Mouse (Mus musculus) thymus, postnatal 10 days (tissue): ENCODE results near the gene Rora.

ENCODE experiments used
- DNase-seq, 2 experiments: peaks; one replicate each; pipeline ENCODE4 v3.0.0; 2021; ENCODE audit warnings: low spot score in 2 of 2

Rora gene

DNA sequence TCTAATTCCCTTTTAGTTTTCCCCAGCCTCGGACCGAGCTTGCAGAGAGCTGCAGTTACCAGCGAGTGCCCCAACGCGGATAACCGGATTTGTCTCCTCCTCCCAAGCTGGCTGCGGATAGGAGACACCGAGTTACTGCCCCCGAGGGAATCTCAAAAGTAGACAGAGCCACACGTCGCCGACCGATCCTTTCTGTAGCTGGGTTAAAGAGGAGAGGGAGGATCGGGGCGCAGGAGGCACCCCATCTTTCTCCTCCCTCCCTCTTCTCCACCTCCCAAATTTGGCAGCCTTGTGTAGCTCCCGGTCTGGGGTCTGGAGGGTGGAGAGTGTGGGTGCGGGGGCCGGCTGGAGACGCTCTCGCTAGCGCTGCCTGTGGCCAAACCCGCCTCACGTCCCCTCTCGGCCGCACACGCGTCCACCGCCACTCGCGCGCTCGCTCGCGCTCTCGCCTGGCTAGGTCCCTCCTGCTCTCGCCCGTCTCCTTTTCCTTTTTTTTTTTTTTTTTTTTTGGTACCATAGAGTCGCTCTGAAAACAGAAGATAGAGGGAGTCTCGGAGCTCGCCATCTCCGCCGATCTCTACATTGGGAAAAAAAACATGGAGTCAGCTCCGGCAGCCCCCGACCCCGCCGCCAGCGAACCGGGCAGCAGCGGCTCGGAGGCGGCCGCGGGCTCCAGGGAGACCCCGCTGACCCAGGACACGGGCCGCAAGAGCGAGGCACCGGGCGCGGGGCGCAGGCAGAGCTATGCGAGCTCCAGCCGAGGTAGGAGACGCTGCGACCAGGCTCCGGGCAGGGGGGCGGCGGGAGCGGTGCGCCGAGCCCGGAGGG, at the start of gene Rora:
Gene Rora, plus strand, starts transcription at position 576 of the 828 bp plus-strand sequence.
- DNase-seq: no peak

DNA sequence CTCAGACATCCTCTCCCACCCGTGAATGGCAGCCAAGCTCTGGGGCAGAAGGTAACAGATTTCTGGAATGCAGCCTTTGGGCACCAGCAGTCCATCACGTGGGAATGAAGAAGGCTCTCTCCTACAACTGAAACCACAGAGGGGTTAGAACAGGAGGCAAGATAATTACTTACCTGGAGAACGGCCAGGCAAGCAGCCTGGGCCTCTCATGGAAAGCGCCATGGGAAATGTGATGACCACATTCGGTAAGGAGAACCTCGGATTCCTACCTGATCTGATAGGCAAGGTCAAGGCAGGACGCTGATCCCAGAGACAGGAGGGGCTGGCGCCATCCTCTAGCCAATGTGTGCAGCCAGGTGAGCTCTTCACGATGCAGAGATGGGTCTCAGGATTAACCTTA, 39.6 kb upstream of the Rora start:
- DNase-seq: no peak

DNA sequence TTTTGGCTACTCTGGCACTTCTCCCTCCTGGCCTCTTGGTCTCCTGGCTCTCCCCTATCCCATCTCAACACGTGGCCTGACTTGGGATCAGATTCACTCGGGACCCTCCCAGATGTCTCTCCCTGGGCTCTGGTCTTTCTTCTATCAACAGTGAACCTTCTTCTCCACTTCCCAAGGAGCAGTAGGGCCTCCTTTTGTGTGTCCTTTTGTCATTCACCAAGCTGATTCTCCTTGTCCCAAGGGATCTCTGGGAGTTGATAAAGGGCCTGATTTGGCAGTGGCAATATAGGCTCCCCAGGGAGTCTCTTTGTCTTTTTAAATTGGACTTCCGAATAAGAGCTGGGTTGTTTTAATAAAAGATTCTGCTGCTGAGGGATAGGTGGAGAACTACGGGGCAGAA, 36.5 kb upstream of the Rora start:
- no peak for DNase-seq

DNA sequence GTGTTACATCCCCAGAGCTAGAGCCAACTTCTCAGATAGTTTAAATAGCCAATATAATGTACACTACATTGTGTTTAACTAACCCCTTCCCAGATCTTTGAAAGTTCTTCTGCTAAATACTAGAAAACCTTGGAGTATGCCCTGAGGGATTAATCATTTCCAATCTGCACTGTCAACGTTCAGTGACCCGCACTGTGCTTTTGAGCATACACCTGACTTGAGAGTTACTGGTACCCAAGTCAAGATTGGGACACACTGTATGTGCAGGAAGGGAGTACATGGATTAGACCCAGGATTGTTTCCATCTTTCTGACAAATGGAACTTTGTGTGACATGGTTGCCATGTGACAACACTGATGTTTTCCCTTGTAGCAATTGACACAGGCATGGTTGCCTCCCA, 33.5 kb upstream of the Rora start:
- DNase-seq: no peak

DNA sequence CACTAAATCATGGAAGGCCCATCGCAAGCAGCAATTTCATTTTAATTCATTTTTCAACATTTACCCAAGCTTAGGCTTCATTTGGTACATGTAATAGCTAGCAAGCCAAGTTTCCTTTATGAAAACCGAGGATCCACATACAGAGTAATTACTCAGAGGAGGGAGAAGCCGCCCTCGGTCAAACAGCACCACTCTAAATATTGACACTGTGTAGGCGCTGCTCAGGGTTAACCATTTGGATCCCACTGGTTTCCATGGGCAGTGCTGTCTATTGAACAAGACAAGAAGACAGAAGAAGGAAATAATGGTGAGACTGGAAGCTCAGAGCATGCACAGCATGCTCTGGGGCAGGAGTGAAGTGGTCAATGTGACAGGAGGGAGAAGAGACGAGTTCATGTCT, 33.1 kb upstream of the Rora start:
- no peak for DNase-seq

DNA sequence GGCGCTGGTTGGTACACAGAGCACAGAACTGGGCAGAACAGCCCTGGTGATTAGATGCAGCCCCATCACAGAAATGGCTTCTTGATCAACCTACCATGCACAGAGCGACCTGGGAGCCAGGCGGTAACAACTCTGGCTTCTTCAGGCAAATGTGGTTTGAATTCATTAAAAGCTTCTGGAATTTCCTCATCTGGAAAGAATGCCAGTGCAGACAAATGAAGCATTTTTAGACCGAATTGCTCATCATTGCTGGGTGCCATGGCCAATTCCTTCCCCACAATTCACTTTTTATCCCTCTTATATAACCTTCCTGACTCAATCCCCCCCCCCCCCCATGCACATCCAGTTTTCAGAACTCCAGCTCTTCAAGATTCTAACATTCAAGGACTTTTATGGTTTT, 28.6 kb upstream of the Rora start:
- no peak for DNase-seq

DNA sequence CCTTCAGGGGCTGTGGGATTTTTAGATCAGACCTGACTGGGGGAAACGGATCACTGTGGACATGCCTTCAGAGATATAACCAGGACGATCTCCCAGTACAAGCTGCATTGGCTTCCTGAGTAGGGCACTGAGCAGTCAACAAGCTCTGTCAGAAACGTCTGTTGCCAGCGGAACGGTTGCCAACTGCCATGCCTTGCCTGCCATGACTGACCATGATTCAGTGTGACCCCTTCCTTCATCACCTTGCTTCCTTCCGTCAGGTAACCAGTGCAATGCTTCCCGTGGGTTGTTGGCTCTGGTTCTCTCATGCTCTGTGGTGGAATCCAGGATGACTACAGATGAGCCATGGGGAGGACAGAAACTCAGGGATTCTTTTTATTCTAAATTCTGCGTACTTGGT, 16.3 kb upstream of the Rora start:
- DNase-seq: no peak

- no peak for DNase-seq
Measured at GRCm38 (mm10) chr9:68641123-68641522, 12.5 kb upstream of the Rora start.

- no peak for DNase-seq
Measured at GRCm38 (mm10) chr9:68648061-68648460, 5.5 kb upstream of the Rora start.

DNA sequence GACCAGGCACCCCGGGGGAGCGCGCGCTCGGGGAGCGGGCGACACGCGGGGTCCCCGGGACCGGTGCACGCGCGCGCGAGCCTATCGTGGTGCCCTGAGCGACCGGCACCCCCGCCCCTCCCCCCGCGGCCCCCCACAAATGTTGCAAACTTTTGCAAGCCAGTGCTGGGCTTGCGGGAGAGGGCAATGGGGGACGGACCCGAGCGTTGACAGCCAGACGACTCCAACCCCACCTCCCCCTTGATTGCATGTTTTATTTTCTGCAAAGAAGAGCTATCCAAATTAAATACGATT, 400 bp downstream of the Rora start:
- DNase-seq: no peak

DNA sequence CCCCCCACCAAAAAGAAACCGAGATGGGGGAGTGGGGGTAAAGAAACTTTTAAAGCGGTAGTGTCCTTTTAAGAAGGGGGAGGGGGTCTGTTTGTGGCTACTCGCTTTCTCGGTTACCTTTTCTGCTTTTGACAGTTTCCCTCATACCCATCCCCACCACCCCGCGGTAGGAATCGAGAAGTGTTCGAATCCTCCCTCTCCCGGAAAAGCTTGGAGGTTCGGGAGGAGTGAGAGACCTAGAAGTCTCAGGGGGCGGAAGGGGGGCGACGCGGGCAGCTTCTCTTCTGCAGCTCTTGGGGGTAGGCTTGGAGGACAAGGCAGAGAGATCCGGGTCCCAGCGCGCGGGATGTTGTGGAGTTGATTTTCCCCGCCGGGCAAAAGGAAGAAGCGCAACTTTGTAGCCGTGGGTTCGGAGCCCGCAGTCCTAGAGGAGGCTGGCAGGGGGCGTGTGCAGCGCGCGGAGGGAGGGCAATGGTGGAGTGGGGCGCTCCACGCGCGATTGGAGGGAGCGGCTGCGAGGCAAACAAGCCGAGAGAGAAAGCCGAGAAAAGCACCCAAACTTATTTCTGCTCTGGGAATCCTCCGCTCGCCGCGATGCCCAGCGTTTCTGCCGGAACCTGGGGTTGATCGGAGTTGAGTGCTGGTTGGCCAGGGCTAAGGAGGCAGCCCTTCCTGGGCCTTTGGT, 889 bp downstream of the Rora start:
- DNase-seq: no peak

DNA sequence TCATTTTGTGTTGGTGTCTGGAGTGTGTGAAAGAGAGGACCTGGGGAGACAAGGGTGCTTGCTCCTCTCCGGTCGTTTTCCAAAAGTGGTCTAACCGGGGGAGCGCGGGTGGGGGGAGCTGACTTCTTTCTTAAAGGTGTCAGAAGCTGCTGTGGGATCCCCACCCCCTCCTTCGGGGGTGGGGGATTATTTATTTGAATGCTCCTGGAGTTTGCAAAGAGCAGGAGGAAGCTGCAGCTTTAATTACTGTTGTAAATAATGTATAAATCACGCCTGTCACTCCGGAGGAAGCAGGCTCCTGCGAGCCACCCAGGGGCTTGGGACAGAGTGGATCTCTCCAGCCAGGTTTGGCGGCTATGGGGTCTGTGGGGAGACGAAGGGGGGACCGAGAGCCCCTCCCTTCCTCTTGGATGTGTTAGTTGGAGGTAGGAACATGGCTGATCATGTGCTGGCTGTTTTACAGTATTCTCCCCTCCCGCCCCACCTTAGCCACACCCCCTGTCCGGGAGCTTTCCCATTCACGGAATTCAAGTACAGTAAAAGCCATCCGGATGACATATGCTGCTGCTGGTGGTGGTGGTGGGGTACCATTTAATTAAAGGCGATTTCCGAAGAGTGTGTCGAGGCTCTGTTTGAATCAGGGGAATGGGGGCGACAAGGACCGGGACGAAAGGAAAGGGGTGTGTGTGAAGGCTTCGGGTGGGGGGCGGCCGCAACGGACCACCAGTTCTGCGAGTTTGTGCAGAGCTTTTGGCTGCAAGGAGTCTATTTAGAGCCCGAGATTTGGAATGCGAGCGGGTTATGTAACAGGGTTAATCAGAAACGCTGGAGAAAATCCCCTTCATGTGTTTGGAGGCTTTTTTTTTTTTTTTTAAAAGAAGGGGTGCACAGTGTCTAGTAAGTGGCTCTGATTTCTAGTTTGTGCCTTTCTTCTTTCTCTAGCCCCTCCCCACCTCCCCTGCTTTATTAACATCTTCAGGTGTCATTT, 1.7 kb downstream of the Rora start:
- DNase-seq: no peak

DNA sequence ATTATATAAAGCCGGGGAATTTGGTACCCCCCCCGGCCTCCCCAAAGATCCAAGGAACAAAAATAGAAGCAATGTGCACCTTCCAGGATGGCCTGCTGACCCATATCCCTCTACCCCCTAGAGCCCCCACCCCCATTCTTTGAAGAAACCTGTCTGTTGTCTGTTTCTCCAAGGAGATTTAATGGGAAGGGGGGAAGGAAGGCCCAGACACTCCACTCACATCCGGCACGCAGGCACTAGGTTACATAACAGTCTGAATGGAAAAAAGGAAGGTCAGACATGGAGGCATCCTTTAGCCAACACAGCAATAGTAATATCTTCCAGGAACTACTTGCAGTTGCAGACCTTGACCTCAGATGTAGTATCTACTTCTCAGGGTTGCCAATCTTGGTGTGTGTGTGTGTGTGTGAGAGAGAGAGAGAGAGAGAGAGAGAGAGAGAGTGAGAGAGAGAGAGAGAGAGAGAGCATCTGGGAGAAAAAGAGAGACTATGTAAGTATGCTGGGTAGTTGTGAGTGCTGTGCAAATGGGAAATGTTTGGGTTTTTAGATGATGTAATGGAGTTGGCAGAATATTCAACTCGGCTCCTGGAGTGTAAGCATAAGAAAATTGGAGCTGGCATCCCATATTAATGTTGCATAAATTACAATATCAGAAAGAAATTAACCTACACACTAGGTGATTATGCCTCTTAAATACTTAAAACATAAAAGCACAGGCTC, 2.6 kb downstream of the Rora start:
- no peak for DNase-seq

GRCm38 (mm10) chr9:68656796-68657130, 3.2 kb downstream of the Rora start:
- no peak for DNase-seq

DNA sequence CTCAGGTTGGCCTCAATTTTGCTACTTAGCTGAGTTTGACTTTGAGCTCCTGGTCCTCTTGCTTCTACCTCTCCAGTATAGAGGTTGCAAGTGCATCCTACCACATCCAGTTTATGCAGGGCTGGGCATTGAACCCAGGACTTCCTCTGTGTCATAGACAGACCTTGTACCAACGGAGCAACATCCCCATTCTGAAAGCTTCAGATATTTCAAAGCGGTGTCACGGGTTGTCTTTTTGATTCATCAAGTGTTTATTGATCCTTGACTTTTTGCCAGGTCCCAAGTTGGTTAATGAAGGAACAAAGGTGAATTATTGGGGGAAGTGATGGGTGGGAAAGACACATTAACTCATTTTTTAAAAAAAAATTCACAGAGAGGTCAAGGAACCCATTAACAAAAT, 17.1 kb downstream of the Rora start:
- no peak for DNase-seq

DNA sequence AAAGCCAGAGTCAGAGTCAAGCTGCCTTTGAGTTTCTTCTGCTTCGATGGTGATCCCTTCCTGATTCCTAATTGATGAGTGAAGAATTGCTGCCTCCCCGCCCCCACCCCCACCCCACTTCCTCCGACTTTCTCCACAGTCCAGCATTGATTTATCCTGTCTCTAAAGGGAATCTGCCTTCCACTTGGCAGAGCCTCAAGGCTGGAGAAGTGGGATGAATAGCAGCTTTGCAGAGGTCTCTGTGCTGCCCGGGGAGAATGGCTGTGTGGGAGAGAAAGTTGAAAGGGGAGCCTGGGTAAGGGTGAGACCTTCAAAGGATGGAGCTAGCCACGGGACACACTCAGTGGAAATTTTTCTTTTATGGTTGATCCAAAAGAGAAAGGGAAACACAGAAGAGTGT, 18.9 kb downstream of the Rora start:
- no peak for DNase-seq

DNA sequence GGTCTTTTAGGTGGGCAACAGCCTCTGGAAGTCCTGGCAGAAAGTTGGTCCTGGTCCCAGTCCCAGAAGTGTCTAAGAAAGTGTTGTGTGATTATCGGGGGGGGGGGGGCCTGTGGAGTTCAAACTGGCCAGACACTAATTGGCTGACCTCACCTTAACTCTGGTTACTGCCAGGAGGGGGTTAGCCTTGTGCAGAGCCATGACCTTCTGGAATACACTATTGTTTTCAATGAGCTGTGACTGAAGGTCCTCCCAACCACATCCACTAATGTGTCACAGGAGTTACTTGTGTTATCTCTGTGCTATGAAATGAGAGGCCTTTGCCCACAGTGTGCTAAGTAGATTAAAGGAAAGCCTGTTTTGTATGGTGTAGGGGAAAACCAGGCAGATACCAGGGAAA, 19.6 kb downstream of the Rora start:
- DNase-seq: no peak

- DNase-seq: no peak
Measured at GRCm38 (mm10) chr9:68679871-68680374, 26.3 kb downstream of the Rora start.

DNA sequence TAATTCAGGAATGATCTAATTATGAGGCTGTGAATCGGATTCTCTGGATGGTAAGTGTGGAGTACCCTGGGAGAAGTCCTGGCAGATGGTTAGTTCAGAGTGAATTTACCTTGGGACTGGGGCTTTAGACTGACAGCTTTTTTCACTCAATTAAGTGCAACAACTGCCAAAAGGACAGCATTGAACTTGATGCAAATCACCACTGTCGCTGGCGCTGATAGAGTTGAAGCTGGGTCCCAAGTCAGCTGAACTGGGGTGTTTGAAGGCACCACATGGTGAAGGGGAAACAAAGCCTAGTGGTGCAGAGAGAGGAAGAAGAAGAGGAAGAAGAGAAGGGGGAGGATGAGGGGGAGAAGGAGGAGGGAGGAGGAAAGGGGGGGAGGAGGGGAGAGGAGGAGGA, 30.4 kb downstream of the Rora start:
- no peak for DNase-seq

DNA sequence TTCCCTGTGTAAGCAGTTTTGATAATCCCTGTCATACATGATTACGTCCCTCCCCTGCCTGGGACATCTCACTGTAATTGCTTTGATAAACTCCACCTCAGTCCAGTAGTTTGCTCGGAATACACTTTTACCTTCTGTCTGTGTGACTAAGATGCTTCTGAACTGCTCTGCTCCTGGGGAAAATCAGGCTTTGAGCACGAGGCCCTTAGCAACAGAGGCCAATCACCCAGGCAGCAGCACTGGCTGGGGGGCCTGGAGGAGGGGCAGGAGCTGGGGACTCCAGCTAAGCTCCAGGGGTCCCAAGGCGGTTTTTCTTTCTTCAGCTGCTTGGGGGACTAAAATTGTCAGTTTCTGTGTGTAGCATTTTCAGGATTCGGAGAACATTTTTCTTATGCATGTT, 32.0 kb downstream of the Rora start:
- no peak for DNase-seq

- no peak for DNase-seq
Measured at GRCm38 (mm10) chr9:68687251-68687874, 33.8 kb downstream of the Rora start.
